Mouse (Mus musculus): Measurements from ENCODE around the gene Sigirr. TPM values are rescaled to one million over a fixed set of nuclear protein-coding genes. Genes with fewer than 3 reads are reported as not detected.

Sigirr gene
- polyA plus RNA-seq, 1 experiment from 2014 or later, result 1.7 TPM

Other genes starting within 250 kb of the Sigirr start
- 0.84 TPM in 1 of 2 replicates, not detected in the other for gene Gm45785, start 244.2 kb downstream of the Sigirr start, polyA plus RNA-seq (2015; fragmentation: Nextera tagmentation; extraction: Ambion mirVana)
- 96.7 and 98.5 TPM in 2 replicates for gene Ric8a, start 243.6 kb downstream of the Sigirr start, polyA plus RNA-seq (2015; fragmentation: Nextera tagmentation; extraction: Ambion mirVana)
- 43.3 and 44.0 TPM in 2 replicates for gene Bet1l, start 243.0 kb downstream of the Sigirr start, polyA plus RNA-seq (2015; fragmentation: Nextera tagmentation; extraction: Ambion mirVana)
- 278 and 284 TPM in 2 replicates for gene Psmd13, start 218.6 kb downstream of the Sigirr start, polyA plus RNA-seq (2015; fragmentation: Nextera tagmentation; extraction: Ambion mirVana)
- gene Sirt3, start 218.3 kb downstream of the Sigirr start, polyA plus RNA-seq (2015; fragmentation: Nextera tagmentation; extraction: Ambion mirVana), result 41.6 and 45.3 TPM in 2 replicates
- 0.69 TPM in 1 of 2 replicates, not detected in the other for gene Cox8b, start 200.1 kb downstream of the Sigirr start, polyA plus RNA-seq (2015; fragmentation: Nextera tagmentation; extraction: Ambion mirVana)
- 0.09 and 0.12 TPM in 2 replicates for gene Nlrp6, start 179.7 kb downstream of the Sigirr start, polyA plus RNA-seq (2015; fragmentation: Nextera tagmentation; extraction: Ambion mirVana)
- gene Pgghg, start 159.2 kb downstream of the Sigirr start, polyA plus RNA-seq (2015; fragmentation: Nextera tagmentation; extraction: Ambion mirVana), result 8.8 and 10.4 TPM in 2 replicates
- 0.36 and 1.7 TPM in 2 replicates for gene Ifitm5, start 150.3 kb downstream of the Sigirr start, polyA plus RNA-seq (2015; fragmentation: Nextera tagmentation; extraction: Ambion mirVana)
- not detected in 2 replicates for gene Gm45717, start 144.6 kb downstream of the Sigirr start, polyA plus RNA-seq (2015; fragmentation: Nextera tagmentation; extraction: Ambion mirVana)
- 211 and 226 TPM in 2 replicates for gene Ifitm2, start 144.6 kb downstream of the Sigirr start, polyA plus RNA-seq (2015; fragmentation: Nextera tagmentation; extraction: Ambion mirVana)
- 13.4 and 13.6 TPM in 2 replicates for gene Ifitm1, start 133.4 kb downstream of the Sigirr start, polyA plus RNA-seq (2015; fragmentation: Nextera tagmentation; extraction: Ambion mirVana)
- 29.0 and 29.1 TPM in 2 replicates for gene Ifitm3, start 89.8 kb downstream of the Sigirr start, polyA plus RNA-seq (2015; fragmentation: Nextera tagmentation; extraction: Ambion mirVana)
- gene Ifitm6, start 82.6 kb downstream of the Sigirr start, polyA plus RNA-seq (2015; fragmentation: Nextera tagmentation; extraction: Ambion mirVana), result 0.53 TPM in 2 replicates
- gene Gm17387, start 71.4 kb downstream of the Sigirr start, polyA plus RNA-seq (2015; fragmentation: Nextera tagmentation; extraction: Ambion mirVana), result not detected in 2 replicates
- 44.8 and 47.2 TPM in 2 replicates for gene B4galnt4, start 39.5 kb downstream of the Sigirr start, polyA plus RNA-seq (2015; fragmentation: Nextera tagmentation; extraction: Ambion mirVana)
- 0.27 and 0.32 TPM in 2 replicates for gene Pkp3, start 22.4 kb downstream of the Sigirr start, polyA plus RNA-seq (2015; fragmentation: Nextera tagmentation; extraction: Ambion mirVana)
- 0.09 TPM in 1 of 2 replicates, not detected in the other for gene Ano9, start 17.2 kb upstream of the Sigirr start, polyA plus RNA-seq (2015; fragmentation: Nextera tagmentation; extraction: Ambion mirVana)
- 79.8 and 83.6 TPM in 2 replicates for gene Ptdss2, start 21.8 kb upstream of the Sigirr start, polyA plus RNA-seq (2015; fragmentation: Nextera tagmentation; extraction: Ambion mirVana)
- gene Rnh1, start 72.3 kb upstream of the Sigirr start, polyA plus RNA-seq (2015; fragmentation: Nextera tagmentation; extraction: Ambion mirVana), result 51.1 and 53.5 TPM in 2 replicates
- 109 and 118 TPM in 2 replicates for gene Hras, start 93.4 kb upstream of the Sigirr start, polyA plus RNA-seq (2015; fragmentation: Nextera tagmentation; extraction: Ambion mirVana)
- 10.3 and 11.2 TPM in 2 replicates for gene Lrrc56, start 93.6 kb upstream of the Sigirr start, polyA plus RNA-seq (2015; fragmentation: Nextera tagmentation; extraction: Ambion mirVana)
- 1.2 and 1.8 TPM in 2 replicates for gene Lmntd2, start 113.5 kb upstream of the Sigirr start, polyA plus RNA-seq (2015; fragmentation: Nextera tagmentation; extraction: Ambion mirVana)
- gene Rassf7, start 115.3 kb upstream of the Sigirr start, polyA plus RNA-seq (2015; fragmentation: Nextera tagmentation; extraction: Ambion mirVana), result 27.4 and 32.9 TPM in 2 replicates
- 77.1 and 78.9 TPM in 2 replicates for gene Phrf1, start 128.2 kb upstream of the Sigirr start, polyA plus RNA-seq (2015; fragmentation: Nextera tagmentation; extraction: Ambion mirVana)
- 1.2 and 1.3 TPM in 2 replicates for gene Irf7, start 165.9 kb upstream of the Sigirr start, polyA plus RNA-seq (2015; fragmentation: Nextera tagmentation; extraction: Ambion mirVana)
- gene Cdhr5, start 176.2 kb upstream of the Sigirr start, polyA plus RNA-seq (2015; fragmentation: Nextera tagmentation; extraction: Ambion mirVana), result not detected in 2 replicates
- 1.5 and 3.2 TPM in 2 replicates for gene Sct, start 178.6 kb upstream of the Sigirr start, polyA plus RNA-seq (2015; fragmentation: Nextera tagmentation; extraction: Ambion mirVana)
- gene Drd4, start 191.4 kb upstream of the Sigirr start, polyA plus RNA-seq (2015; fragmentation: Nextera tagmentation; extraction: Ambion mirVana), result 0.68 and 0.70 TPM in 2 replicates
- 138 and 157 TPM in 2 replicates for gene Deaf1, start 227.1 kb upstream of the Sigirr start, polyA plus RNA-seq (2015; fragmentation: Nextera tagmentation; extraction: Ambion mirVana)
- 67.7 and 74.7 TPM in 2 replicates for gene Tmem80, start 227.2 kb upstream of the Sigirr start, polyA plus RNA-seq (2015; fragmentation: Nextera tagmentation; extraction: Ambion mirVana)
- 0.65 and 1.4 TPM in 2 replicates for gene Eps8l2, start 238.3 kb upstream of the Sigirr start, polyA plus RNA-seq (2015; fragmentation: Nextera tagmentation; extraction: Ambion mirVana)

Data from hindbrain, embryonic 13.5 days (tissue).